Mouse (Mus musculus) gastrocnemius, postnatal 10 days (tissue): ENCODE measurements around the gene Vmn2r55. TPM values are rescaled to one million over a fixed set of nuclear protein-coding genes. Genes with fewer than 3 reads are reported as not detected.
"Not testable (repeated sequence)": the region's sequence is repeated elsewhere in the genome, so short reads cannot be mapped to it uniquely, and the experiment has no call there.

Experiments used
- DNase-seq: peaks from one replicate; pipeline ENCODE4 v3.0.0; 2021; ENCODE audit warnings: mixed read lengths
- long read RNA-seq, 2 experiments: library from polyadenylated mRNA; stranded (forward); transcript quantifications; one replicate each; pipeline ENCODE4 v2.0.0; 2021
- total RNA-seq, 2 experiments: library from RNA; stranded (reverse); gene quantifications; 2 replicates each; pipeline ENCODE4 v1.2.3; 2021

The Vmn2r55 gene
- total RNA-seq, result not detected
- long read RNA-seq, experiment 1, result 0 reads
- long read RNA-seq, experiment 2, result 0 reads

DNA sequence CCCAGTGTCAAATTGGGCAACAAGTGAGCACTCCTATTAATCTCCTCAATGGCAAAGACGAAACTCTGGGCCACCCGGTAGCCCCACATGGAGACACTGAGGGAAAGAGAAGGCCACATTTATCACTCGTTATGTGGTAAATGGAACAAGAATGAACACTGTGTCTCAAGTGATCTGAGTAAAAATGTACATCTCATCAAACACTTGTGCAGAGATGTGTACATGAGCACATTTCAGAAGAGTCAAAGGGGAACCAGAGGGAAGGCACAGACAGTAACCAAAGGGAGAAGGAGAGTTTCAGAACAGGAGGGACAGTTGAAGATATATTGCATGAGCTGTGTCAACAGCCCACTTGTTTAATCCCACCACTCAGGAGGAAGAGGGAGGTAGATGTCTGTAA lies at the start of gene Vmn2r55:
TSS of gene Vmn2r55 (minus strand) at position 101 of the 400 bp plus-strand sequence.
- not testable (repeated sequence) for DNase-seq

DNA sequence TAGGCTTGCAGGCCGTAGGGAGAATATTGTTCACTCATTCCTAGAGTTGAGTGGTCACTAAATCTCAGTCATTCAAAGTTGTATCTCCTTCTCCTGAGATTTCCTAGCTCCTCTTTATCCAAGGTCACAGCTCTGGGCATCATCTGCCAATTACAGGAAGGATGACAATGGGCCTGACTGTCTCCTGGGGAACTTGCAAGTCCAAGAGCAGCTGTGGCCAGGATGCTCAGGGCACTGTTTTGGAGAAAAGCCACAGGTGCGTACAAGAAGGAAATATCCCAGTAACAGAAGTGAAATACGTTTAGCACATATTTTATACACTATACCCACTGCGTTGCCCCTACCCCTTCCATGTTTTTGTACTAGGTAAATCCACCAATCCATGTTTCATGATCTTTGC lies 44.6 kb downstream of the Vmn2r55 start, which contains the start of gene Vmn2r54:
TSS of gene Vmn2r54 (minus strand) at position 101 of the 400 bp plus-strand sequence.
- DNase-seq, result not testable (repeated sequence)

DNA sequence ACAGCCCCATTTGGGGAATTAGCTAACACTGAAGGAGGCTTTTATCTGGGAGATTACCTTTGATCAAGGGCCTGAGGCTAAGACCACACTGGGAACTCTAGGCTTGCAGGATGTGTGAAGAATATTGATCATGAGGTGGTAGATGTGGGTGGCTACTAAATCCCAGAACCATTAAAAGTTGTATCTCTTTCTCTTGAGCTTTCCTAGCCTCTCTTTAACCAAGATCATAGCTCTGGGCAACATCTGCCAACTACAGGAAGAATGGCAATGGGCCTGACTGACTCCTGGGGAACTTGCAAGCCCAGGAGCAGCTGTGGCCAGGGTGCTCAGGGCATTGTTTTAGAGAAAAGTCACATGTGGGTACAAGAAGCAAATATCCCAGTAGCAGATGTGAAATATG lies 76.1 kb downstream of the Vmn2r55 start, which contains the start of gene Vmn2r53:
TSS of gene Vmn2r53 (minus strand) at position 101 of the 400 bp plus-strand sequence.
- no peak for DNase-seq

Other genes with a start within 250 kb of the Vmn2r55 start
- 10 to 100 TPM in 1 of 2 experiments, 1 to 10 TPM in 1; 7.1 to 10.2 TPM for gene Zfp606, start 206.7 kb downstream of the Vmn2r55 start, total RNA-seq
- not detected for gene 2900092C05Rik, start 172.5 kb downstream of the Vmn2r55 start, total RNA-seq
- gene Vmn2r53, start 76.2 kb downstream of the Vmn2r55 start, total RNA-seq, result under 1 TPM; under 0.01 to 0.02 TPM
- gene Vmn2r54, start 44.7 kb downstream of the Vmn2r55 start, total RNA-seq, result not detected
- gene Vmn2r56, start 50.0 kb upstream of the Vmn2r55 start, total RNA-seq, result not detected
- gene Zscan18, start 118.6 kb upstream of the Vmn2r55 start, total RNA-seq, result 1 to 10 TPM; 3.6 to 4.9 TPM
- 1 to 10 TPM; 5.8 to 8.9 TPM for gene Zfp329, start 133.9 kb upstream of the Vmn2r55 start, total RNA-seq
- gene Zfp110, start 149.8 kb upstream of the Vmn2r55 start, total RNA-seq, result 10 to 100 TPM in 1 of 2 experiments, 1 to 10 TPM in 1; 9.8 to 13.4 TPM
- gene Zfp128, start 196.2 kb upstream of the Vmn2r55 start, total RNA-seq, result 1 to 10 TPM; 2.1 to 3.0 TPM
- gene Zscan22, start 212.8 kb upstream of the Vmn2r55 start, total RNA-seq, result 1 to 10 TPM; 2.9 to 4.5 TPM
- 100 to 1,000 TPM; 858 to 886 TPM for gene Rps5, start 237.3 kb upstream of the Vmn2r55 start, total RNA-seq
- gene Rnf225, start 242.4 kb upstream of the Vmn2r55 start, total RNA-seq, result under 1 TPM; 0.26 to 0.34 TPM